Mouse (Mus musculus): Measurements from ENCODE around the gene Nsun4. TPM values are rescaled to one million over a fixed set of nuclear protein-coding genes. Genes with fewer than 3 reads are reported as not detected.

Nsun4 gene
- total and polyA plus RNA-seq, 2 experiments from 2014 or later, result 8.2 to 10.6 TPM

DNA sequence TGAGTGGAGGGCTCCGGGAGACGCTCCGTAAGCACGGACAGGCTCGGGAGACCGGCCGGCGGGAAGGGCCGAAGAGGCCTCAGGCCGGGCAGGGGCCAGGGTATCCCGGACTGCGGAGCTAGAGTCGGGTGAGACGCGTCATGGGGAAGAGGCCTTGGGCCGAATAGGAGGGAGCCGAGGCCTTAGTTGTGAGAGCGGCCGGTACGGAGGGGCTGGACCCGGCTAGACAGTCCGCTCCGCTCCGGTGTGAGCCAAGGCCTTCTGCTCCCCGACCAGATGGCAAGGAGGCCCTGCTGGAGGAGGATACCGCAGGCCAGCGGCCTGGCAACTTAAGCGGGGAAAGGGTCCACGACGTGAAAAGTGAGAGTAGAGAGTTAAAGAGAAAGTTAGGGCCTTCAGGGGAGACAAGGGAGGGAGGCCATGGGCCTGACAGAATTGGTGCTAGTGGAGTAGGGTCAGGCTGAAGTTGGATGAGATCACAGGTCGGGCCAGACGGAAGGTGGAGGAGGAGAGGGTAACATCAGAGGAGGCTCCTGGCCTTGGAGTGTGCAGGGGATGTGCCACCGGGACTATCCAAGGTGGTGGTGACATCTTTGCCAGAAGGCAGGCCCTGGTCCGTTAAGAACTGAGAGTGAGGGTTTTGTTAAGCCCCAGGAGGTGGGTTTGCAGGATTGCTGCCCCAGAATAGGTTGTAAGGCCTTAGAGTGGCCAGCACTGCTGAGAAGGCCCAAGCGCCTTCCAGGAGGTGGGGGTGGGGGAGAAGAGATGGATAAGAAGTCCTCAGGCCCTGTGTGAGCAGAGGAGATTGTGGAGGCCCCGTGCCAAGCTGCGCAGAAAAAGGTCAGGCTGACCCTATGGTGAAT, 22.9 kb upstream of the Nsun4 start:
- peaks cover 19% of the 10 kb centered on the region for H3K36me3 ChIP-seq (ENCODE audit: insufficient read depth)
- H3K4me3 ChIP-seq (ENCODE audit: low read depth, low read length), result peak overlapping the region; percentile 82
- 2% methylated on average over 37 of the region's 37 CpGs for WGBS
- peak overlapping the region; percentile 94 for H3K27ac ChIP-seq (ENCODE audit: low read depth, low read length)
- TF ChIP-seq CTCF (IDR thresholded peaks at IDR 0.05; ENCODE audit: low read depth), result no peak
- peak overlapping the region; percentile 85 for H3K4me2 ChIP-seq (ENCODE audit: low read depth)
- H3K4me1 ChIP-seq (ENCODE audit: insufficient read depth), result peaks cover 23% of the 10 kb centered on the region; the same call in 1 of the 2 replicates
- no peaks in the 10 kb centered on the region for H3K9me3 ChIP-seq (ENCODE audit: low read length)
- DNase-seq, result no peak
- H3K9ac ChIP-seq, result peak overlapping the region; percentile 85
- no peak for ATAC-seq
- no peaks in the 10 kb centered on the region for H3K27me3 ChIP-seq (ENCODE audit: insufficient read depth, low read length)

DNA sequence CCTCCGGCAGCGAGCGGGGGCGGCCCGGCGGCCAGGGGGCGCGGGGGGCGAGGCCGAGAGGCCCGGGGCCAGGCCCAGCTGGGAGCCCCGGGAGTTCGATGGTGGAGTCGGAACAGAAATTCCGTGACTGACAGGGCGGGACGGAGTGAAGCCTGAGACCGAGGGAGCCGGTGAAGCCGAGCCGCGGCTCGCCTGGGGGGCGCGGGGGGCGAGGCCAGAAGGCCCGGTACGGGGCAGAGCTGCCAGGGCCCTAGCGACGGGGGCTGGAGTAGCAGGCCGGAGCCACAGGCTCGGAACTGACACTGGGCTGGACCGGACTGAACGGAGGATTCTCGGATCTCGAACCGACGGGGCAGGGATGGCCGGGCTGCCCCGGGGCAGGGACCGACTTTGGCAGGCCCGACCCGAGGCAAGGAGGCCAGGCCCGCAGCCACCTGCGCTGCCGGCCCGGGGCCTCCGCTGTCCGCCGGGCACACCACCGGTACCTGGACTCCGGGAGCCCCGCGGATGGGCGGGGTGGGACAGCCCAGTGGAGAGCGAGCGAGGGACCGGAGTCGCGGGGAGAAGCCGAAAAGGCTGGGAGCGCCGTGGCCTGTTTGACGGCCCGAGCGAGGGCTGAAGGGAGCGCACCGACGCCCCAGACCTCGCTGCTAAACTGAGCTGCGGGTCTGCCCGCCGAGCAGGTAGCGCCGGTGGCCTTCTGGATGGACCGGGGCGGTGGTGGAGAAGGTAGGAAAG, 22.1 kb upstream of the Nsun4 start:
- ATAC-seq (peak; percentile 65), DNase-seq (peak; percentile 77)
- no peak for TF ChIP-seq CTCF (IDR thresholded peaks at IDR 0.05; ENCODE audit: low read depth)
- Histone ChIP-seq H3K4me1 (ENCODE audit: insufficient read depth) (peaks cover 23% of the 10 kb centered on the region; the same call in 1 of the 2 replicates), H3K9me3 (ENCODE audit: low read length) (no peaks in the 10 kb centered on the region), H3K4me2 (ENCODE audit: low read depth) (peak overlapping the region; percentile 85), H3K27me3 (ENCODE audit: insufficient read depth, low read length) (no peaks in the 10 kb centered on the region), H3K36me3 (ENCODE audit: insufficient read depth) (peaks cover 12% of the 10 kb centered on the region), H3K27ac (ENCODE audit: low read depth, low read length) (peak overlapping the region; percentile 94), H3K4me3 (ENCODE audit: low read depth, low read length) (peak overlapping the region; percentile 82), H3K9ac (peak overlapping the region; percentile 85)
- 2% methylated on average over 74 of the region's 77 CpGs for WGBS

DNA sequence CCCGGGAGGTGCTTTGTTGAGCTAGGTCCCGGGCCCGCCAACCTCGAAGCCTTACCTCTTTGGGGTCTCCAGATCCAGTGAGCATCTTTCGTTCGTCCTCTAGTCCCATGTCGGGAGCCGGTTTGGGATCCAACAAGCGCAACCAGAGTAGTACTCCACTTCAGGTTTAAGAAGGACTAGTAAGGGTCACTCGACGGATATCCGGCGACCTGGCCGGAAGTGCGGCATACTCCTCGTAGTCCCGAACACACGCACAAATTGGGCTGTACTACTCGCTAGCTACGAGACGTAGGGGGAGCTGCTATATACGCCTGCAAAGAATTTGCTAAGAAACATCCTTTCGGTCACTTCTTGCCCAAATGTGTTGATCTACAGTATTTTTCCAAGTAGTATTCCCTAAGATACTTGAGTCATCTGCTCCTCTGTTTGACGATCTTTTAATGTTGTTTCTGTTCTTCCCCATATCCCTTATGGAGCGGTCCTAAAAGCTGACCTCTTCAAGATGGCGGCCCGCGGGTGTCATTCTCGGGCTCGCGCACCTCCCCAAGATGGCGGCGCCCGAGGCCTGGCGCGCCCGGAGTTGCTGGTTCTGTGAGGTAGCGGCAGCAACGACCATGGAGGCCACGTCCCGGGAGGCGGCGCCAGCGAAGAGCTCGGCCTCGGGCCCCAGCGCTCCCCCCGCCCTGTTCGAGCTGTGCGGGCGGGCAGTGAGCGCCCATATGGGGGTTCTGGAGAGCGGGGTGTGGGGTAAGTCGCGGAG, 21.4 kb upstream of the Nsun4 start, which contains the start of the genes Uqcrh and Lrrc41:
Uqcrh (minus strand) TSS at position 211 of the 760 bp plus-strand sequence.
Lrrc41 (plus strand) TSS at position 409 of the 760 bp plus-strand sequence.
- no peak for TF ChIP-seq CTCF (IDR thresholded peaks at IDR 0.05; ENCODE audit: low read depth)
- peaks cover 11% of the 10 kb centered on the region for H3K36me3 ChIP-seq (ENCODE audit: insufficient read depth)
- 1% methylated on average over 55 of the region's 55 CpGs for WGBS
- peak within 1 kb of the TSS; percentile 85 for H3K9ac ChIP-seq
- H3K27ac ChIP-seq (ENCODE audit: low read depth, low read length), result peak within 1 kb of the TSS; percentile 94
- H3K4me2 ChIP-seq (ENCODE audit: low read depth), result peak within 1 kb of the TSS; percentile 85
- ATAC-seq (peak; percentile 94), DNase-seq (peak; percentile 98)
- H3K4me3 ChIP-seq (ENCODE audit: low read depth, low read length), result peak within 1 kb of the TSS; percentile 82
- H3K27me3 ChIP-seq (ENCODE audit: insufficient read depth, low read length), result no peaks in the 10 kb centered on the region
- no peaks in the 10 kb centered on the region for H3K9me3 ChIP-seq (ENCODE audit: low read length)
- peaks cover 23% of the 10 kb centered on the region; the same call in 1 of the 2 replicates for H3K4me1 ChIP-seq (ENCODE audit: insufficient read depth)

DNA sequence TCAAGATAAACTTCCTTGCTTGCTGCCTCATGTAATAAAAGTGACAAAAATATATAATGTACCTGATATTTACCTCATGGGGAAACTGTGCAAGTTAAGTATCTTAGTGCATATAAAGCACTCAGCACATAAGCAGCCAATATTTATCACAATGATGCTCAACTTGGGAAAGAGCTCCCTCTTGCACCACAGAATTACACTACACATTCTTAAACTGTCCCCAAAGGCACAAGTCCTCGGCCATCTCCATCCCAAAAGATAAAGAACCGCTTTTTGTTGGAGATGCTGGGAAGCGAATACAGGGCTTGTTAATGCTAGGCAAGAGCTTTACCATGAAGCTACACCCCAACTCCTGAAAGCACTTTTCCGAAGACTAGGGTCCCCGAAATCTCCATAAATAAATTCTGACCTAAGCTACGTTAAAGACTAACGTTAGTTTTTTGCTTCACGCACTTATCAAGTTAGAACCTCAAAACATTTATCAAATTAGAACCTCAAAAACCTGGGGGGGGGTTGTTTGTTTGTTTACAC, 20.5 kb upstream of the Nsun4 start:
- H3K4me2 ChIP-seq (ENCODE audit: low read depth), result peak overlapping the region; percentile 85
- ATAC-seq (no peak), DNase-seq (peak; percentile 43)
- peaks cover 12% of the 10 kb centered on the region for H3K36me3 ChIP-seq (ENCODE audit: insufficient read depth)
- peak; percentile 64 for TF ChIP-seq CTCF (IDR thresholded peaks at IDR 0.05; ENCODE audit: low read depth)
- peaks cover 23% of the 10 kb centered on the region; the same call in 1 of the 2 replicates for H3K4me1 ChIP-seq (ENCODE audit: insufficient read depth)
- H3K9me3 ChIP-seq (ENCODE audit: low read length), result no peaks in the 10 kb centered on the region
- H3K27me3 ChIP-seq (ENCODE audit: insufficient read depth, low read length), result no peaks in the 10 kb centered on the region
- H3K27ac ChIP-seq (ENCODE audit: low read depth, low read length), result peak overlapping the region; percentile 94; the same call in 1 of the 2 replicates
- WGBS, result 2% methylated on average over 8 of the region's 8 CpGs
- peak overlapping the region; percentile 82 for H3K4me3 ChIP-seq (ENCODE audit: low read depth, low read length)
- H3K9ac ChIP-seq, result peak overlapping the region; percentile 85

DNA sequence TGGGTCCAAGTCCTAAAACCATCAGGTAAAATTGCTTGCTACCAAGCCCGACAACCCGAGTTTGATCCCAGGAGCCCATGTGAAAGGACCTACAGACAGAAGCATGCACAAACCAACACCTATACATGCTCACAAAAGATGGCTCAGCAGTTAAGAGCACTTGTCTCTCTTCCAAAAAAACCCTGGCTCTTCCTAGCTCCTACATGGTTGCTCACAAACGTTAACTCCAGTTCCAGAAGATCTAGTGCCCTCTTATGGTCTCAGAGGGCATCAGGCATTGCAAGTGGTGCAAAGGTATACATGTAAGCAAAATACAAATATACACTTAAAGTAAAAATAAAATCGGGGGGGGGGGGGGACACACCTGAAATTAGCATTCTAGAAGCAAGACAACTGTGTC, 19.5 kb upstream of the Nsun4 start:
- ATAC-seq (no peak), DNase-seq (no peak)
- WGBS, result 50% methylated on average over 4 of the region's 4 CpGs

DNA sequence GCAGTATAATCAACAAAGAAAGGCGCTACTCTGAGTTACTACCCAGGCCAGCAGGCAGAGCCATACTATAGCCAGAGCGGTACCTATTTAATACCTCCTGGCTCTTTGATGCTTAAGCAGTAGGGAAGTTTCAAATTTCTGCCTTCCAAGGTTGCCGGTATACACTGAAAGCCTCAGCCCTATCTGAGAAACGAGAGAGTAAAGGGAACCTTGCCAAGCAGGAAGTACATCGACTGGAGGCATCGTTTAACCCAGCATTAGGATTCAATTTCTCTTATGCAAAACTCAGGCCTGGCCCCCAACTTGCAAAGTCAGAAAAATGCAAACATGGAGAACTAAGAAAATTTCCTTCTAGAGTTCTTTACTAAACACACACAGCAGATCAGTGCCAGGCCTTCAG, 16.4 kb upstream of the Nsun4 start:
- H3K9me3 ChIP-seq (ENCODE audit: low read length), result no peaks in the 10 kb centered on the region
- ATAC-seq (no peak), DNase-seq (no peak)
- no peak overlapping the region for H3K4me2 ChIP-seq (ENCODE audit: low read depth)
- TF ChIP-seq CTCF (IDR thresholded peaks at IDR 0.05; ENCODE audit: low read depth), result no peak
- H3K27me3 ChIP-seq (ENCODE audit: insufficient read depth, low read length), result no peaks in the 10 kb centered on the region
- 83% methylated on average over 6 of the region's 6 CpGs for WGBS
- H3K27ac ChIP-seq (ENCODE audit: low read depth, low read length), result no peak overlapping the region
- peaks cover 38% of the 10 kb centered on the region for H3K36me3 ChIP-seq (ENCODE audit: insufficient read depth)
- H3K4me3 ChIP-seq (ENCODE audit: low read depth, low read length), result no peak overlapping the region
- H3K9ac ChIP-seq, result no peak overlapping the region
- H3K4me1 ChIP-seq (ENCODE audit: insufficient read depth), result peaks cover 8% of the 10 kb centered on the region; the same call in 1 of the 2 replicates

More for the DNA sequence above, 19.5 kb upstream of the Nsun4 start:
- H3K4me3 ChIP-seq (ENCODE audit: low read depth, low read length), result no peak overlapping the region
- peaks cover 23% of the 10 kb centered on the region; the same call in 1 of the 2 replicates for H3K4me1 ChIP-seq (ENCODE audit: insufficient read depth)
- peaks cover 20% of the 10 kb centered on the region for H3K36me3 ChIP-seq (ENCODE audit: insufficient read depth)
- H3K27me3 ChIP-seq (ENCODE audit: insufficient read depth, low read length), result no peaks in the 10 kb centered on the region
- H3K9ac ChIP-seq, result no peak overlapping the region
- no peaks in the 10 kb centered on the region for H3K9me3 ChIP-seq (ENCODE audit: low read length)
- no peak overlapping the region for H3K27ac ChIP-seq (ENCODE audit: low read depth, low read length)
- TF ChIP-seq CTCF (IDR thresholded peaks at IDR 0.05; ENCODE audit: low read depth), result peak; percentile 41
- peak overlapping the region; percentile 19; the same call in 1 of the 2 replicates for H3K4me2 ChIP-seq (ENCODE audit: low read depth)

Data from forebrain, postnatal 0 days (tissue).